Mouse (Mus musculus): ENCODE results near the gene AW551984. TPM values are rescaled to one million over a fixed set of nuclear protein-coding genes. Genes with fewer than 3 reads are reported as not detected.

The AW551984 gene
- polyA plus RNA-seq (2014; fragmentation: Illumina TruSeq; extraction: RNeasy Lipid Tissue Mini Kit (QIAGEN cat#74804); ENCODE audit: low read depth, low replicate concordance), result 11.8 TPM

GRCm38 (mm10) chr9:39603999-39604453, at the start of gene AW551984:
TSS of gene AW551984 (minus strand) at chr9:39604403.

GRCm38 (mm10) chr9:39644785-39645184, 40.6 kb upstream of the AW551984 start, which contains the start of gene Olfr961:
TSS of gene Olfr961 (plus strand) at chr9:39645085.

GRCm38 (mm10) chr9:39621073-39621472, 16.9 kb upstream of the AW551984 start, which contains the start of gene Olfr960:
TSS of gene Olfr960 (plus strand) at chr9:39621373.

DNA sequence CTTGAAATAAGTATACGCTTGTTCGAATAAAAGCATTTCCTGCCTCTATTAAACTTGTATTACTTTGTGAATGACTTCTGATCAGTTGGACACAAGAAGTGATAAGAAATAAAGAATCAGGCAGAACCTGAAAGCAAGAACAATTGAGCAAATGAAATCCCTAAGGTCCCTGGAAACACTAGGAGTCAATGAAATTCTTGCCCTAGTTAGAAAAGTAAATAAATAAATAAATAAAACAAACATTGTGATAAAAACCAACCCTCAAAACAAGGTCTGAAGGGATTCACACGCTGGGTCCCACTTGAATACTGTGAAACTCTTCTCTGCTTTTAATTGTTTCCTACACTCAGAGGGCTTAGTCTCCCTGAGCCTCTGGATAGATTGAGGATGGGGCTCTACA, 6.2 kb upstream of the AW551984 start, which contains the start of gene Olfr148:
TSS of gene Olfr148 (plus strand) at position 301 of the 400 bp plus-strand sequence.

GRCm38 (mm10) chr9:39575469-39575868, 28.7 kb downstream of the AW551984 start, which contains the start of gene Olfr959:
TSS of gene Olfr959 (minus strand) at chr9:39575569.

DNA sequence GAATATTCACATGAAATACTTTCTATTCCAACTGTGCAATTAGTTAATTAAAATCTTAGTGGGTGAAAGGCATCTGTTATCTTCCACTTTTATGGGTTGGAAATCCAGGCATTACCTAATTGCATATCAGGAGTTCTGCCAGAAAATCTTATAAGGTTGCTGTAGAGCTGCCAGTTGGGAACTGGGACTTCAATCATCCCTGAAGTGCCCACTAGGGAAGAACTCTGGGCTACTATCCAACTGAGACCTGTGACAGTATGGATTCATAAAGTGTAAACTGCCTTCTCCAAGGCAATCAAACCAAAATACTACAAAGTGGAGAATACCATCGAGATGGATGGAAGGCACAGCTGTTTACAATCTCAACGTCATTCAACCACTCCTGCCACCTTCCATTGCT, 50.3 kb downstream of the AW551984 start, which contains the start of gene Olfr958:
TSS of gene Olfr958 (minus strand) at position 109 of the 400 bp plus-strand sequence.

Other genes starting within 250 kb of the AW551984 start
- not detected for gene Olfr951, start 217.0 kb downstream of the AW551984 start, polyA plus RNA-seq (2014; fragmentation: Illumina TruSeq; extraction: RNeasy Lipid Tissue Mini Kit (QIAGEN cat#74804); ENCODE audit: low read depth, low replicate concordance)
- not detected for gene Olfr952, start 177.3 kb downstream of the AW551984 start, polyA plus RNA-seq (2014; fragmentation: Illumina TruSeq; extraction: RNeasy Lipid Tissue Mini Kit (QIAGEN cat#74804); ENCODE audit: low read depth, low replicate concordance)
- gene Olfr954, start 147.7 kb downstream of the AW551984 start, polyA plus RNA-seq (2014; fragmentation: Illumina TruSeq; extraction: RNeasy Lipid Tissue Mini Kit (QIAGEN cat#74804); ENCODE audit: low read depth, low replicate concordance), result not detected
- not detected for gene Olfr955, start 132.5 kb downstream of the AW551984 start, polyA plus RNA-seq (2014; fragmentation: Illumina TruSeq; extraction: RNeasy Lipid Tissue Mini Kit (QIAGEN cat#74804); ENCODE audit: low read depth, low replicate concordance)
- not detected for gene Olfr44, start 110.4 kb downstream of the AW551984 start, polyA plus RNA-seq (2014; fragmentation: Illumina TruSeq; extraction: RNeasy Lipid Tissue Mini Kit (QIAGEN cat#74804); ENCODE audit: low read depth, low replicate concordance)
- not detected for gene Olfr957, start 88.6 kb downstream of the AW551984 start, polyA plus RNA-seq (2014; fragmentation: Illumina TruSeq; extraction: RNeasy Lipid Tissue Mini Kit (QIAGEN cat#74804); ENCODE audit: low read depth, low replicate concordance)
- not detected for gene Olfr958, start 50.3 kb downstream of the AW551984 start, polyA plus RNA-seq (2014; fragmentation: Illumina TruSeq; extraction: RNeasy Lipid Tissue Mini Kit (QIAGEN cat#74804); ENCODE audit: low read depth, low replicate concordance)
- gene Olfr959, start 28.8 kb downstream of the AW551984 start, polyA plus RNA-seq (2014; fragmentation: Illumina TruSeq; extraction: RNeasy Lipid Tissue Mini Kit (QIAGEN cat#74804); ENCODE audit: low read depth, low replicate concordance), result not detected
- not detected for gene Olfr148, start 6.3 kb upstream of the AW551984 start, polyA plus RNA-seq (2014; fragmentation: Illumina TruSeq; extraction: RNeasy Lipid Tissue Mini Kit (QIAGEN cat#74804); ENCODE audit: low read depth, low replicate concordance)
- gene Olfr960, start 17.0 kb upstream of the AW551984 start, polyA plus RNA-seq (2014; fragmentation: Illumina TruSeq; extraction: RNeasy Lipid Tissue Mini Kit (QIAGEN cat#74804); ENCODE audit: low read depth, low replicate concordance), result not detected
- gene Olfr961, start 40.7 kb upstream of the AW551984 start, polyA plus RNA-seq (2014; fragmentation: Illumina TruSeq; extraction: RNeasy Lipid Tissue Mini Kit (QIAGEN cat#74804); ENCODE audit: low read depth, low replicate concordance), result not detected
- not detected for gene Olfr963, start 62.8 kb upstream of the AW551984 start, polyA plus RNA-seq (2014; fragmentation: Illumina TruSeq; extraction: RNeasy Lipid Tissue Mini Kit (QIAGEN cat#74804); ENCODE audit: low read depth, low replicate concordance)
- gene Olfr149, start 102.7 kb upstream of the AW551984 start, polyA plus RNA-seq (2014; fragmentation: Illumina TruSeq; extraction: RNeasy Lipid Tissue Mini Kit (QIAGEN cat#74804); ENCODE audit: low read depth, low replicate concordance), result not detected
- not detected for gene Olfr965, start 107.0 kb upstream of the AW551984 start, polyA plus RNA-seq (2014; fragmentation: Illumina TruSeq; extraction: RNeasy Lipid Tissue Mini Kit (QIAGEN cat#74804); ENCODE audit: low read depth, low replicate concordance)
- gene Olfr150, start 126.6 kb upstream of the AW551984 start, polyA plus RNA-seq (2014; fragmentation: Illumina TruSeq; extraction: RNeasy Lipid Tissue Mini Kit (QIAGEN cat#74804); ENCODE audit: low read depth, low replicate concordance), result not detected
- gene Olfr967, start 141.8 kb upstream of the AW551984 start, polyA plus RNA-seq (2014; fragmentation: Illumina TruSeq; extraction: RNeasy Lipid Tissue Mini Kit (QIAGEN cat#74804); ENCODE audit: low read depth, low replicate concordance), result not detected
- not detected for gene Olfr968, start 178.8 kb upstream of the AW551984 start, polyA plus RNA-seq (2014; fragmentation: Illumina TruSeq; extraction: RNeasy Lipid Tissue Mini Kit (QIAGEN cat#74804); ENCODE audit: low read depth, low replicate concordance)
- gene Olfr969, start 186.5 kb upstream of the AW551984 start, polyA plus RNA-seq (2014; fragmentation: Illumina TruSeq; extraction: RNeasy Lipid Tissue Mini Kit (QIAGEN cat#74804); ENCODE audit: low read depth, low replicate concordance), result not detected
- not detected for gene Olfr970, start 204.5 kb upstream of the AW551984 start, polyA plus RNA-seq (2014; fragmentation: Illumina TruSeq; extraction: RNeasy Lipid Tissue Mini Kit (QIAGEN cat#74804); ENCODE audit: low read depth, low replicate concordance)
- not detected for gene Olfr971, start 232.5 kb upstream of the AW551984 start, polyA plus RNA-seq (2014; fragmentation: Illumina TruSeq; extraction: RNeasy Lipid Tissue Mini Kit (QIAGEN cat#74804); ENCODE audit: low read depth, low replicate concordance)

Measured in sigmoid colon, adult 10 weeks (tissue).